Mouse (Mus musculus) embryonic facial prominence, embryonic 10.5 days (tissue): ENCODE data around the gene 2610528A11Rik. TPM values are rescaled to one million over a fixed set of nuclear protein-coding genes. Genes with fewer than 3 reads are reported as not detected.
"Not testable (repeated sequence)": the region's sequence is repeated elsewhere in the genome, so short reads cannot be mapped to it uniquely, and the experiment has no call there.

Experiments
- DNase-seq: peaks from one replicate; pipeline ENCODE4 v3.0.0-alpha.2; 2017; ENCODE audit warnings: low spot score
- H3K27ac ChIP-seq: fragments of 300-500 bp; sonication (generic); replicated peaks from 2 replicates; pipeline ENCODE4 v1.5.1; 2016; ENCODE audit warnings: mild to moderate bottlenecking
- H3K27me3 ChIP-seq: fragments of 300-500 bp; sonication (generic); replicated peaks from 2 replicates; pipeline ENCODE4 v1.6.1; 2016; ENCODE audit warnings: low read depth, mild to moderate bottlenecking; ENCODE audit not compliant: poor library complexity, severe bottlenecking
- H3K36me3 ChIP-seq: fragments of 300-500 bp; sonication (generic); replicated peaks from 2 replicates; pipeline ENCODE4 v1.6.1; 2016; ENCODE audit warnings: mild to moderate bottlenecking, moderate library complexity
- H3K4me1 ChIP-seq: fragments of 300-500 bp; sonication (generic); 2 replicates; pipeline ENCODE4 v1.6.1; 2016
- H3K4me3 ChIP-seq: fragments of 300-500 bp; sonication (generic); 2 replicates; pipeline ENCODE4 v1.5.1; 2016; ENCODE audit warnings: mild to moderate bottlenecking, moderate library complexity
- H3K9me3 ChIP-seq: fragments of 300-500 bp; sonication (generic); 2 replicates; pipeline ENCODE4 v1.6.1; 2016; ENCODE audit warnings: mild to moderate bottlenecking
- WGBS: fragments of 180-500 bp; shearing (Covaris S2); methylation state at CpG from one replicate; pipeline ENCODE4 v1.1.7; 2016; 5-methylcytosine and 5-hydroxymethylcytosine counted together
- polyA plus RNA-seq: library from polyadenylated mRNA; unstranded; fragments of >200 nt; fragmentation: Nextera tagmentation; extraction: Ambion mirVana; gene quantifications from 2 replicates; pipeline ENCODE4 v1.2.1, GENCODE M21; 2016

The 2610528A11Rik gene
- 0.49 TPM in 1 of 2 replicates, not detected in the other for polyA plus RNA-seq

DNA sequence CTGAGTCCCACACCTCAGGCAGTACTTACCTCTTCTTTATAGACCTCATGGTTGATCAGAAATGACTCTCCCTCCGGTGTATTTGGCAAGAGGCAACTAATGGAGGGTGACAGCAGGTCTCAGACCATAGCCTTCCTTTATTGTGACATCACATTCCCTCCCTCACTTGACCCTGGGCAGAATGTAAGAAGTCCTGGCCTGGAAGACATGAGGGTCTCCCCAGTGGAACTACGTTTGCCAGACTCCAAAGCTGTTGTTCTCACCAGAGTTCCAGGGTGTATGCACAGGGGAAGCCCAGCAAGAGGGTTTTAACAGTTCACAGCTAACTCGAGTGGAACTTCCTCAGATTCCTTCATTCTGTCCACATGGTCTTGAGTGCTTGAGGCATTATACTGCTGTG is at the start of gene 2610528A11Rik:
TSS of gene 2610528A11Rik (minus strand) at position 101 of the 400 bp plus-strand sequence.
- Histone ChIP-seq H3K27ac (no peak within 1 kb of the TSS), H3K9me3 (no peaks in the 10 kb centered on the region), H3K4me1 (no peaks in the 10 kb centered on the region), H3K27me3 (no peaks in the 10 kb centered on the region), H3K36me3 (peaks cover 8% of the 10 kb centered on the region), H3K4me3 (no peak within 1 kb of the TSS)
- WGBS, result 73% methylated on average over 3 of the region's 3 CpGs
- DNase-seq, result no peak

DNA sequence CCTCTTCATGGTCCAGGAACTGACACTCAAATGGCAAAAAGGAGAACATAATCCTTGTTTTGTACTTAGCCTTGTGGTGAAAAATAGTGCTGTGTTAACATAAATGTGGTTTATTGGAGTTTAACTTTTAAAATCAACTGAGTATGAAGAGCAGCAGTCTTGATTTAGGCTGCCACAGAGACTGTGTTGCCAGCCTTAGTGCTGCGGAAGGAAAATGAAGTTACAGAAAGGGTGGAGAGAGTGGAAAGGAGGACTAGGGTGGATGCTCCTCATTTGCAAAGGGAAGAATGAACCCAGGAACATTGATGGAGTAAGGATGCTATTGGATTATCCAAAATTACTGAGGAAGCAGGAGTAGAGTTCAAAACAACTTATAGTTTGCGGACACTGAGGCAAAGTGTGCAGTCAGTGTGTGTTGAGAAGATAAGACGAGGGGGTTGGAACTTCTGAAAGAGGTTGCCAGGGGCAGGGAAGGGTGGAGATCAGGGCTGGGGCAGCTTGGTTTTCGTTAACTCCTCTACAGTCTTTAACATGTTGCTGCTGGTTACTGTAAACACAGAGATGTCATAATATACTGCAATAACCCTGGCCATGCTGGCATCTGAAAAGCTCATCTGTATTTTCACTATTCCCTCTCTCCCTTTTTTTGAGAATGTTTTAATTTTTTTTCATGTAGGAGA is 49.6 kb upstream of the 2610528A11Rik start:
- Histone ChIP-seq H3K4me3 (no peak overlapping the region), H3K4me1 (no peaks in the 10 kb centered on the region), H3K27me3 (no peaks in the 10 kb centered on the region), H3K27ac (no peak overlapping the region), H3K36me3 (no peaks in the 10 kb centered on the region), H3K9me3 (0 out of 2 replicates have a peak, but pooled peaks cover 2% of the 10 kb centered on the region)
- 82% methylated on average over 4 of the region's 4 CpGs for WGBS
- DNase-seq, result no peak

DNA sequence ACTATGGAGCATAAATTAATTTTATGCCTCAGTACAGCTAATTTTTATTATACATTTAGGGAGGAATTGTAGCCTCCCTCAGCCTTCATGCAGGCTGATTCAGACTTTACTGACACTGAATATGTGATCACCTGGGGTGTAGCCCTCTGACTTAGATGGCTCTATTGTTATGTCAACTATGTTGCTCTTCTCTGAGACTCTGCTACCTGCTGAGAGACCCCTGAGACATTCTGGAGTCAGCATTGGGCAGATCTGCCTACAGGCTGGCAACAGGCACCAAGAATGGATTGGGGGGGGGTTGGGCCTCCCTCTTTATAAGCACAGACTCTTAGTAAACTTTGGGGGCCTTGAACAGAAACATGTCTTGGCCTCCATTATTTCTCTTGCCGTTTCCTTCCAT is 40.6 kb upstream of the 2610528A11Rik start:
- WGBS, result 97% methylated on average over 1 of the region's 1 CpGs
- no peak for DNase-seq
- H3K27me3 ChIP-seq, result no peaks in the 10 kb centered on the region
- no peak overlapping the region for H3K27ac ChIP-seq
- H3K4me3 ChIP-seq, result no peak overlapping the region
- H3K4me1 ChIP-seq, result no peaks in the 10 kb centered on the region
- H3K9me3 ChIP-seq, result peaks cover 10% of the 10 kb centered on the region
- H3K36me3 ChIP-seq, result no peaks in the 10 kb centered on the region

DNA sequence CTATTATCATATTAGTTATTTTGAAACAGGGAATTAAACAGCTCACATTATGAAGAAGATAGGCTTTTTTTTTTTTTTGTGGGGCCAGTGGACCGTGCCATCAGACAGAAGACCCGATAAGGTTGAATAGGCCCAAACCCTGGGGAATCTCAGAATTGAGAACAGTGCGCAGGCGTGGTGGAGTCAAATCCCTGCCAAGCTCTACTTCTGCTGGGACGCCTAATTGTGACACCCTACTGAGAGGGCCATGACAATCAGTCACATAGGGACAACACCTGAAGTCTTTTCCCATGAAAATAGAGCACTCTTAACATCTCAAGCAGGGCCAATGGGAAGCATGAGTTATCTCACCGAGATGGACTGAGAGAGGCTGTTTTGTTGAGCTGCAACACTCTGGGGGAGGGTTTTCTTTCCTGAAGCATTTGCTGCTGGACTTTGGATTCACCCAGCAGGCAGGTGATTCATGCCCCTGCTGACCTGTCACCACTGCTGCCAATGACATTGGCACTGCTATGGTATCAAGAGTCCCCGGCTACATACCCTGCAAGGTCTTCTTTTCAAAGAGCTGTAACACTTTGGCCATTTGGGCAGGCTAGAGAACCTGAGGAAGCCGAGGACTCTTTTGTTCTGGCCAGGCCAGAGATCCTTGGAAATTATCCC is 25.4 kb upstream of the 2610528A11Rik start:
- Histone ChIP-seq H3K4me3 (no peak overlapping the region), H3K27me3 (no peaks in the 10 kb centered on the region), H3K36me3 (no peaks in the 10 kb centered on the region), H3K9me3 (no peaks in the 10 kb centered on the region), H3K4me1 (peaks cover 2% of the 10 kb centered on the region; the same call in 1 of the 2 replicates), H3K27ac (no peak overlapping the region)
- no peak for DNase-seq
- WGBS, result 64% methylated on average over 8 of the region's 8 CpGs

DNA sequence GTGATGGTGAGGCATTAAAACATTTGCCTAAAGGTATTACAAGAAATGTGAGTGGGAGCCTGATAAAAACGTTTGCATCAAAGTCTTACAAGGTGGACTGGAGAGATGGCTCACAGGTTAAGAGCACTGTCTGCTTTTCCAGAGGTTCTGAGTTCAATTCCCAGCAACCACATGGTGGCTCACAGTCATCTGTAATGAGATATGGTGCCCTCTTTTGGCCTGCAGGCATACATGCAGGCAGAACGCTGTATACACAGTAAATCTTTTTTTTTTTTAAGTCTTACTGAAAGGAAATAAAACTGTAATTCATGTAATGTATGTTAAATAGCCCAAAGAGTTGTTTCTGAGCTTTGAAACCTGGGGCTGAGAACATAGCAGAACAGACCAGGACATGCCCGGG is 23.8 kb upstream of the 2610528A11Rik start:
- H3K9me3 ChIP-seq, H3K27me3 ChIP-seq, H3K27ac ChIP-seq, H3K4me1 ChIP-seq, DNase-seq, H3K36me3 ChIP-seq, H3K4me3 ChIP-seq: not testable (repeated sequence)
- 86% methylated on average over 3 of the region's 3 CpGs for WGBS

DNA sequence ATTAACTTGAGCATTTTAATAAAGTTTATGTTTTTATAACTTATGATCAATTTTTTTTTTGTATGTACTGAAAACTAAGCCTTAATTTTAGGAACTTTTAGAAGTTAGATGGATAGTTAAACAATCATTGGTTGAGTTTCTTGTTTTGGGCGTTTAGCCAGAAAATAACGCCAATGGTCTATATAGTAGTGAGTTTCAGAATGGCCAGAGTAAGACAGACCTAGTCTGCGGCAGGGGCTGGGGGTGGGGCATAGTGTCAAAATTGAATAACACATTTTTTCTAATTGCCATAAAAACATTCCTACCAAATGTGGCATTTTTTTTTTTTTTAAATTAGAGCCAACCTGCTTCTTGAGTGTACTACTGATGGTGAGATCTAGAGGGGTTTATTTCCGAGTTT is 22.3 kb upstream of the 2610528A11Rik start:
- peak overlapping the region; percentile 91; the same call in 1 of the 2 replicates for H3K4me3 ChIP-seq

DNA sequence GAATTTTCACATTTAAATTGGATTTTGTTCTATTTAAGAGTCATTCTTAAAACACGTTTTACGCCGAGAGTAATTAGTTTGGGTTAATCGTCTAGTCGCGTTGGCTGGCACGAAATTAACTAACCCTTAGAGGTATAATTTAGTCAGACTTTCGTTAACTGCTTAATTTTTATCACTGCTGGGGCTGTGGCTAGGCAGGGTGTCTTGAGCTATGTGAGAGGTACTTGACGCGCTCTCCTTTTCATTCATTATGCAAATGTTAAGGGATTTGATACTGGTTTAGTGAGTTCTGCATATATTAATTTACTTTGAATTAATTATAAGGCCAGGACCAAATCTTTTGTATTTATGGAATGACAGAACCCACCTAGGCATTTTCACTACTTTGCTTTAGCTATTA is 21.8 kb upstream of the 2610528A11Rik start:
- H3K36me3 ChIP-seq, result peaks cover 26% of the 10 kb centered on the region
- no peaks in the 10 kb centered on the region for H3K9me3 ChIP-seq
- H3K27me3 ChIP-seq, result no peaks in the 10 kb centered on the region
- H3K4me1 ChIP-seq, result peaks cover 8% of the 10 kb centered on the region
- peak overlapping the region; percentile 72 for H3K27ac ChIP-seq
- H3K4me3 ChIP-seq, result peak overlapping the region; percentile 91
- DNase-seq, result no peak
- 4% methylated on average over 10 of the region's 10 CpGs for WGBS

More for the DNA sequence above, 22.3 kb upstream of the 2610528A11Rik start:
- Histone ChIP-seq H3K4me1 (peaks cover 8% of the 10 kb centered on the region), H3K27me3 (no peaks in the 10 kb centered on the region), H3K27ac (no peak overlapping the region), H3K9me3 (no peaks in the 10 kb centered on the region), H3K36me3 (peaks cover 22% of the 10 kb centered on the region)
- WGBS, result 87% methylated on average over 4 of the region's 4 CpGs
- DNase-seq, result no peak

DNA sequence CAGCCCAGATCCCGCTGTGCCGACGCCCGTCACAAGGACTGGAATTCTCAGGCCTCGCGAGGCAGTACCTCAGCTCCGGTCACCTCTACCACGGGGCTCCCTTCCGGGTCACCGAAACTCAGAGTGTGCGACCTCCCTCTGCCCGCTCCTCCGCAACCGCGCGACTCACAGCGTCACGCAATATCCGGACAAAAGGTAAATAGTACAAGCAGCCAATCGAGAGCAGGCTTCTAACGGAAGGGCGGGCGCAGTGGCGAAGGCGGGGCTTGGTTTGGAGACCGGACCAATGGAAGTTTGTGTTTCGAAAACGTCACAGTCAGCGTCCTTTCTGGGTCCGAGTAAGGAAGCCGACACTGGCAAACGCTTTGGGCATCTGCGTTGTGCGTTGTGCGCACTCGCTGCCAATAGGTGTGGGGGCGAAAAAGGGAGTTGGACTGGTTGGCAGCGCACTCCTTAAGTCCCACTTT is 21.3 kb upstream of the 2610528A11Rik start, which contains the start of gene Ghitm:
TSS of gene Ghitm (minus strand) at position 146 of the 467 bp plus-strand sequence.
- WGBS, result under 1% methylated on average over 38 of the region's 38 CpGs
- H3K27me3 ChIP-seq, result no peaks in the 10 kb centered on the region
- H3K27ac ChIP-seq, result peak within 1 kb of the TSS; percentile 91
- peak; percentile 96 for DNase-seq
- peak within 1 kb of the TSS; percentile 91 for H3K4me3 ChIP-seq
- no peaks in the 10 kb centered on the region for H3K9me3 ChIP-seq
- H3K36me3 ChIP-seq, result peaks cover 31% of the 10 kb centered on the region
- H3K4me1 ChIP-seq, result peaks cover 8% of the 10 kb centered on the region

DNA sequence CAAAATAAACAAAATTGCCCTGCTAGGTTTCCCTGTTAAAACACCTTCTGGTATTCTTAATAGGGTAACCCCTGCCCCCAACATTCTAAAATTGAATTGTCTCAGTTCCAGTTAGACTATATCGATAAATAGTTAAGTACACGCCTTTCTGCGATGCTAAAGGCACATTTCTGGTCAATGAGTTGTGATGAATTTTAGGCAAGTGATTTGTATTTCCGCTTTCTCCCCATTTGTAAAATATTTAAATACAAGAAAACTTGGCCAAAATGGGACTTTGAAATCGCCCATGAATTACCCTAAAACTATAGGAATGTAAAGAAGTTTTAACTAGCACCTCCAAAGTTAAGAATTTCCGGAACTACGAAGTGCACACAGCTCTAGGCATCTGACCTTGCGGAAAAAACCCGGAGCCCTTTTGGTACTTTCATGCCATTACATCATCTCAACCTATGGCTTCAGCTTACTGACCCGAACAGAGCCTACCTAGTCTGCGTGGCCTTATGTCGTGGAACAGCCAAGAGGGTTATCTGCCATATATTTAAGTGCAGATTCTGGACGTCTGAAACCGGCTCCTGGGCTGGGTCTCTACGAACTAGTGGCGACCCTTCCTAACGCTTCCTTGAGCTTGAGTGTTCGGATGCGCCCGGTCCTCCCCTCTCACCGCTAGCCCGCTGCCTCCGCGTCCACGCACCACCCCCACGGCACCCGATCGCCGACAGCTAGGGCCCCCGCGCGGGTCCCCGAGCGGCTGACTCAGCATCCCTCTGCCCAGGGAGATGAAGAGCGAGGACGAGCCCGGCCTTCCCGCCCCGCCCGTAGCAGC is 20.7 kb upstream of the 2610528A11Rik start:
- H3K4me3 ChIP-seq, result peak overlapping the region; percentile 91
- peaks cover 8% of the 10 kb centered on the region for H3K4me1 ChIP-seq
- WGBS, result 2% methylated on average over 40 of the region's 40 CpGs
- H3K27me3 ChIP-seq, result no peaks in the 10 kb centered on the region
- no peak for DNase-seq
- H3K9me3 ChIP-seq, result no peaks in the 10 kb centered on the region
- H3K27ac ChIP-seq, result peak overlapping the region; percentile 91
- H3K36me3 ChIP-seq, result peaks cover 38% of the 10 kb centered on the region

DNA sequence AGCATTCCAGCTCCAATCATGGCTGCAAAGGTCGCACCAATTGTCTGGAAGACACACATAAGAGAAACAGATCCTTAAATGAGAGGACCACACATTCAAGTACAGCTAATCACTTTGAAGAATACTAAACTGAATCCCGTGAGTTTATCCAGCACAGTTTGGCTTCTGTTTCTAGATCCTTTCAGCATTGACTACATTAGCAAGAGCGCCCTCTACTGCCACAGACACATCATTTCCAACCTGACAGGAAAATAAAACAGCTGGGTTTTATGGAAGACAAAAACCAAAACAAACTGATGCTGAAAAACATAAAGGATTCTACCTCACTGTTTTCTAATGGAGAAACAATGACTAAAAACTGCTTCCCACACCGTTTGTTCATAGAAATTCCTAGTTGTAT is 13.8 kb upstream of the 2610528A11Rik start:
- Histone ChIP-seq H3K27ac (no peak overlapping the region), H3K36me3 (peaks cover 98% of the 10 kb centered on the region), H3K4me3 (no peak overlapping the region), H3K27me3 (no peaks in the 10 kb centered on the region), H3K4me1 (no peaks in the 10 kb centered on the region), H3K9me3 (no peaks in the 10 kb centered on the region)
- DNase-seq, result peak; percentile 13
- WGBS, result 52% methylated on average over 4 of the region's 4 CpGs

DNA sequence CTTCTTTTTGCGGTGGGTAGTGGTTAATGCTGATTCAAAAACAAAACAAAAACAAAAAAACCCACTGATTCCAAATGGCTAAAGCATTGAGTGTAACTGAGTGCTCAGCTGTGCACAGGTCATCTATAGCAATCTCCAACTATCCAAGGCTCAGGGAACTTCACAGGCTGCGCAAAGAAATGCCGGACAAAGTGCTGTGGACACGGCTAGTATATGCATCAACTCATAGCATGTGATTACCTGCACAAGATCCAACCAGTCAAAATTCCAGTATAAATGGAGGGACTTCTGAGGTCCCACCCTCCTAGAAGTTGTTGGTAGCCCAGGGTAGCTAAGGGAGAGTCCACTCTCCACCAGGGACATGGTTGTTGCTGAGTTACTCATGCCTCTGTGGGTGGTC is 5.4 kb upstream of the 2610528A11Rik start:
- H3K36me3 ChIP-seq, result peaks cover 54% of the 10 kb centered on the region

DNA sequence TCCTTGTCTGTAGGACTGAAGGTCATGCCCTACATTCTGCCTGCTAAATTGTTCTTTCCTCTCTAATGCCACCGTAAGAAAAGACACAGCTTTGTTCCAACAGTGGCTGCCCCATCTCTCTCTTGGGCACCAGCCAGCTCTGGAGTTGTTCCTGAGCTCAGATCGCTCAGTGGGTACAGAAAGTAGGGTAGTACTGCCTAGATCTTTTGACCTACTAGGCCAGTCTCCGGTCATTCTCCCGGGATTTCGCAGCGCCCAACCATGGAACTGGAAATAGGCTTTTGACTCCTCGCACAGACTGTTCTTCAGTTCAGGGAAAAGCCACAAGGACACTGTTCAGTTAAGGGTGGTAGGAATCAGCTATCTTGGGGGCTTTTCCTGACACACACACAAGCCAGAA is 891 bp downstream of the 2610528A11Rik start:
- no peaks in the 10 kb centered on the region for H3K27me3 ChIP-seq
- H3K36me3 ChIP-seq, result no peaks in the 10 kb centered on the region
- no peak for DNase-seq
- WGBS, result 92% methylated on average over 7 of the region's 7 CpGs
- no peaks in the 10 kb centered on the region for H3K4me1 ChIP-seq
- no peak overlapping the region for H3K4me3 ChIP-seq
- no peaks in the 10 kb centered on the region for H3K9me3 ChIP-seq
- H3K27ac ChIP-seq, result no peak overlapping the region

More for the DNA sequence above, 5.4 kb upstream of the 2610528A11Rik start:
- WGBS, result 99% methylated on average over 4 of the region's 4 CpGs
- no peak for DNase-seq
- Histone ChIP-seq H3K27me3 (no peaks in the 10 kb centered on the region), H3K9me3 (no peaks in the 10 kb centered on the region), H3K4me1 (no peaks in the 10 kb centered on the region), H3K4me3 (no peak overlapping the region), H3K27ac (no peak overlapping the region)
